Mouse (Mus musculus) MEL (cell line): ENCODE measurements around the gene Fars2. TPM values are rescaled to one million over a fixed set of nuclear protein-coding genes. Genes with fewer than 3 reads are reported as not detected.

Experiments used
- DNase-seq: peaks from one replicate; pipeline ENCODE4 v3.0.0; 2011; ENCODE audit warnings: low read depth, low spot score
- H3K27ac ChIP-seq: 2 replicates; pipeline ENCODE4 v1.5.1; 2012; ENCODE audit warnings: low read depth, mild to moderate bottlenecking, control low read depth, low read length, moderate library complexity; ENCODE audit not compliant: control insufficient read depth
- H3K27me3 ChIP-seq, 2 experiments: fragments of 150-350 bp in 1 of 2; sonication (generic) in 1 of 2; 2 replicates each; pipeline ENCODE4 v1.6.1; 2012; ENCODE audit warnings: low read length in 2 of 2, mild to moderate bottlenecking in 2 of 2, improper control_type of control experiment in 1 of 2, moderate library complexity in 1 of 2; ENCODE audit not compliant: insufficient read depth in 2 of 2, control insufficient read depth in 1 of 2
- H3K36me3 ChIP-seq, 2 experiments: 2 replicates each; pipeline ENCODE4 v1.6.1; 2012 to 2014; ENCODE audit warnings: low read length in 2 of 2, improper control_type of control experiment in 1 of 2, inconsistent platforms in 1 of 2, mild to moderate bottlenecking in 1 of 2; ENCODE audit not compliant: insufficient read depth in 2 of 2, control insufficient read depth in 1 of 2
- H3K4me1 ChIP-seq, 2 experiments: fragments of 150-350 bp in 1 of 2; sonication (generic) in 1 of 2; 2 replicates each; pipeline ENCODE4 v1.6.1; 2012; ENCODE audit warnings: low read length in 2 of 2, improper control_type of control experiment in 1 of 2, mild to moderate bottlenecking in 1 of 2; ENCODE audit not compliant: insufficient read depth in 2 of 2, control insufficient read depth in 1 of 2
- H3K4me3 ChIP-seq, 2 experiments: fragments of 150-350 bp in 1 of 2; sonication (generic) in 1 of 2; 2 replicates each; pipeline ENCODE4 v1.5.1; 2012; ENCODE audit warnings: low read depth in 2 of 2, low read length in 2 of 2, mild to moderate bottlenecking in 2 of 2, moderate library complexity in 2 of 2, control low read depth in 1 of 2, improper control_type of control experiment in 1 of 2; ENCODE audit not compliant: control insufficient read depth in 1 of 2, insufficient read depth in 1 of 2
- H3K79me2 ChIP-seq: 2 replicates; pipeline ENCODE4 v1.6.1; 2012; ENCODE audit warnings: mild to moderate bottlenecking, low read length, moderate library complexity; ENCODE audit not compliant: control insufficient read depth, poor library complexity, insufficient read depth
- H3K9ac ChIP-seq: 2 replicates; pipeline ENCODE4 v1.6.1; 2012; ENCODE audit warnings: low read depth, mild to moderate bottlenecking, control low read depth, low read length, moderate library complexity; ENCODE audit not compliant: control insufficient read depth, poor library complexity, severe bottlenecking
- H3K9me3 ChIP-seq: fragments of 150-350 bp; sonication (generic); replicated peaks from 2 replicates; pipeline ENCODE4 v1.6.1; 2012; ENCODE audit warnings: mild to moderate bottlenecking, low read length, improper control_type of control experiment, moderate library complexity; ENCODE audit not compliant: insufficient read depth
- CTCF ChIP-seq, 3 experiments: IDR thresholded peaks in 2 of 3; conservative IDR thresholded peaks in 1 of 3; 2 replicates each; pipeline ENCODE4 v1.5.1; 2011 to 2012; ENCODE audit warnings: low read length in 3 of 3, low read depth in 2 of 3, mild to moderate bottlenecking in 2 of 3, improper control_type of control experiment in 1 of 3, inconsistent platforms in 1 of 3, mixed read lengths in 1 of 3, moderate library complexity in 1 of 3; ENCODE audit not compliant: control insufficient read depth in 1 of 3, insufficient read depth in 1 of 3, poor library complexity in 1 of 3, severe bottlenecking in 1 of 3
- E2F4 ChIP-seq: IDR thresholded peaks from 2 replicates; pipeline ENCODE4 v1.6.1; 2011; ENCODE audit warnings: low read depth, low read length, improper control_type of control experiment, borderline replicate concordance
- ETS1 ChIP-seq: IDR thresholded peaks from 2 replicates; pipeline ENCODE4 v1.6.1; 2012; ENCODE audit warnings: low read depth, mild to moderate bottlenecking, inconsistent platforms, low read length, improper control_type of control experiment, moderate library complexity
- GABPA ChIP-seq: IDR thresholded peaks from 2 replicates; pipeline ENCODE4 v1.6.1; 2012; ENCODE audit warnings: low read depth, mild to moderate bottlenecking, inconsistent platforms, low read length, improper control_type of control experiment, moderate library complexity
- MAFK ChIP-seq: IDR thresholded peaks from 2 replicates; pipeline ENCODE4 v1.6.1; 2011; ENCODE audit warnings: low read depth, mild to moderate bottlenecking, low read length, improper control_type of control experiment, borderline replicate concordance
- MAX ChIP-seq: IDR thresholded peaks from 2 replicates; pipeline ENCODE4 v1.6.1; 2011; ENCODE audit warnings: low read length, improper control_type of control experiment
- MAZ ChIP-seq: IDR thresholded peaks from 2 replicates; pipeline ENCODE4 v1.6.1; 2012; ENCODE audit warnings: low read depth, mild to moderate bottlenecking, inconsistent platforms, low read length, improper control_type of control experiment
- MYB ChIP-seq: IDR thresholded peaks from 2 replicates; pipeline ENCODE4 v1.6.1; 2011; ENCODE audit warnings: mild to moderate bottlenecking, low read depth, low read length, improper control_type of control experiment
- MYC ChIP-seq: IDR thresholded peaks from 2 replicates; pipeline ENCODE4 v1.6.1; 2011; ENCODE audit warnings: low read depth, mild to moderate bottlenecking, low read length, improper control_type of control experiment, moderate library complexity
- POLR2A ChIP-seq, 2 experiments: IDR thresholded peaks; 2 replicates each; pipeline ENCODE4 v1.6.1; 2011 to 2012; ENCODE audit warnings: low read length in 2 of 2, mild to moderate bottlenecking in 2 of 2, control low read depth in 1 of 2, improper control_type of control experiment in 1 of 2, low read depth in 1 of 2, moderate library complexity in 1 of 2; ENCODE audit not compliant: control insufficient read depth in 1 of 2, insufficient read depth in 1 of 2, poor library complexity in 1 of 2
- POLR2AphosphoS5 ChIP-seq: IDR thresholded peaks from 2 replicates; pipeline ENCODE4 v1.6.1; 2012; ENCODE audit warnings: low read depth, borderline replicate concordance, mild to moderate bottlenecking, inconsistent platforms, low read length, moderate library complexity, mixed read lengths
- RAD21 ChIP-seq: IDR thresholded peaks from 2 replicates; pipeline ENCODE4 v1.6.1; 2011; ENCODE audit warnings: mild to moderate bottlenecking, low read depth, low read length, improper control_type of control experiment
- SIN3A ChIP-seq: IDR thresholded peaks from 2 replicates; pipeline ENCODE4 v1.6.1; 2012; ENCODE audit warnings: low read length, improper control_type of control experiment, inconsistent platforms
- TAL1 ChIP-seq: IDR thresholded peaks from 2 replicates; pipeline ENCODE4 v1.6.1; 2012; ENCODE audit warnings: mild to moderate bottlenecking, inconsistent platforms, low read length, moderate library complexity, mixed read lengths
- USF1 ChIP-seq: IDR thresholded peaks from 2 replicates; pipeline ENCODE4 v1.6.1; 2014; ENCODE audit warnings: low read depth, mild to moderate bottlenecking, inconsistent platforms, low read length, improper control_type of control experiment, moderate library complexity
- ZC3H11A ChIP-seq: IDR thresholded peaks from 2 replicates; pipeline ENCODE4 v1.6.1; 2012; ENCODE audit warnings: low read depth, mild to moderate bottlenecking, inconsistent platforms, low read length, improper control_type of control experiment
- ZKSCAN1 ChIP-seq: IDR thresholded peaks from 2 replicates; pipeline ENCODE4 v1.6.1; 2012; ENCODE audit warnings: low read depth, mild to moderate bottlenecking, inconsistent platforms, low read length, improper control_type of control experiment, moderate library complexity
- ZMIZ1 ChIP-seq: IDR thresholded peaks from 2 replicates; pipeline ENCODE4 v1.6.1; 2012; ENCODE audit warnings: low read depth, mild to moderate bottlenecking, inconsistent platforms, low read length, improper control_type of control experiment, moderate library complexity
- polyA plus RNA-seq, 2 experiments: library from polyadenylated mRNA; stranded (reverse) in 1 of 2; unstranded in 1 of 2; fragments of >175 nt in 1 of 2; fragments of >200 nt in 1 of 2; gene quantifications; 2 replicates each; pipeline versions ENCODE4 v1.2.1 to v1.2.4; 2012; ENCODE audit warnings: low replicate concordance in 2 of 2, low read depth in 1 of 2; ENCODE audit not compliant: insufficient read length in 2 of 2, insufficient read depth in 1 of 2, missing spikeins in 1 of 2
- total RNA-seq: library from RNA; depleted of rRNA; stranded (reverse); fragments of 300-350 nt; gene quantifications from 2 replicates; pipeline ENCODE4 v1.2.3, GENCODE M21; 2012

The Fars2 gene
- total and polyA plus RNA-seq, 3 experiments: 32.6 to 39.2 TPM; not detected in 1

DNA sequence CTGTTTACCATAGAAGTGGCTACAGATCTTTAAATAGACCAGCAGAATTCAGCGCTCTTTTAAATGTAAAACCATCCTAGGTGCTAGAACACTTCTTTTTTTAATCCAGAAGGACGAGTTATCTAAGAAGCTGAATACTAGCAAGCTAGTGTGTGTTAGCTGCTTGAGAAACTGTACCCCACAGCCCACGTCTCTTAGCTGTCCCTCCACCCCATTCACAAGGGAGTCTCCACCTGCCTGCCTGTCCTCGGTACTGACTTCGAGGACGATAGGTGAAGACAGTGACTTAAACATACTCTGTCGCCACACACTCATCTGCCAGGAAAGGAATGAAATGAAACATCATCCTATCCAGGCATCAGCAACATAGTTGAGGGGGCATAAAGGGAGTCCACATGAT is 386.8 kb downstream of the Fars2 start:
- Histone ChIP-seq H3K9me3 (no peaks in the 10 kb centered on the region), H3K79me2 (no peaks in the 10 kb centered on the region), H3K27me3 (no peaks in the 10 kb centered on the region), H3K9ac (no peak overlapping the region), H3K4me3 (no peak overlapping the region), H3K36me3 (no peaks in the 10 kb centered on the region)
- TF ChIP-seq POLR2AphosphoS5: no peak
- no peak for TF ChIP-seq MYB
- no peak for TF ChIP-seq SIN3A
- TF ChIP-seq MAX: no peak
- TF ChIP-seq ZMIZ1: no peak
- TF ChIP-seq GABPA: no peak
- TF ChIP-seq ZKSCAN1: no peak
- no peak for TF ChIP-seq MYC
- no peak for TF ChIP-seq E2F4
- TF ChIP-seq CTCF (IDR thresholded peaks at IDR 0.05 in 2 of 3, conservative IDR thresholded peaks at IDR 0.05 in 1 of 3; ENCODE audit: control insufficient read depth in 1 of 3, insufficient read depth in 1 of 3, low read depth in 2 of 3, low read length in 3 of 3, poor library complexity in 1 of 3, severe bottlenecking in 1 of 3): no peak
- TF ChIP-seq ZC3H11A: no peak
- TF ChIP-seq, all 39 proteins: peak for 0
- Histone ChIP-seq H3K27ac (no peak overlapping the region), H3K4me1 (no peaks in the 10 kb centered on the region)
- no peak for DNase-seq

GRCm38 (mm10) chr13:36505730-36506129 is 388.5 kb downstream of the Fars2 start:
- no peaks in the 10 kb centered on the region for H3K9me3 ChIP-seq

DNA sequence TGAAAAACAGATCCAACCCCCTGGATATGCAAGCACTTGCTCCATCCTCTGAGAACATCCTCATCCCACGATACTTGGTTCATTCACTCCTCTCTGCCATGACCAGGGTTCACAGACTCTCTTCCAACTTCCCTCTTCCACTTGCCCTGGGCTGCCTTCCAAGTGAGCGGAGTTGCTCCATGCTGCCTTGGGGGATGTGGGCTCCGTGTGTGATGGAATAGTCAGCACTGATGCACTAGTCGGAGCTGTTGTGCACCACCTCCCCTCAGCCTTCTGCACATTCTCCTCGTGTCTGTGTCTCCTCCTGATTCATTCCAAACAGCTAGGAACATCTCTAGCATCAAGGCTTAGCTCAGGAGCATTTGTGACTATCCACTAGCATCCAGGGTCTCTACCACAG is 389.1 kb downstream of the Fars2 start:
- Histone ChIP-seq H3K4me1 (no peaks in the 10 kb centered on the region), H3K9ac (no peak overlapping the region), H3K27ac (no peak overlapping the region), H3K36me3 (no peaks in the 10 kb centered on the region), H3K79me2 (no peaks in the 10 kb centered on the region), H3K27me3 (no peaks in the 10 kb centered on the region), H3K9me3 (no peaks in the 10 kb centered on the region), H3K4me3 (no peak overlapping the region)
- DNase-seq: no peak
- TF ChIP-seq GABPA: no peak
- TF ChIP-seq MAX: no peak
- no peak for TF ChIP-seq POLR2A (IDR thresholded peaks at IDR 0.05; ENCODE audit: control insufficient read depth in 1 of 2, insufficient read depth in 1 of 2, low read depth in 1 of 2, low read length in 2 of 2, poor library complexity in 1 of 2)
- no peak for TF ChIP-seq USF1
- TF ChIP-seq ZC3H11A: no peak
- TF ChIP-seq ETS1: no peak

More at GRCm38 (mm10) chr13:36505730-36506129, 388.5 kb downstream of the Fars2 start:
- no peaks in the 10 kb centered on the region for H3K79me2 ChIP-seq
- TF ChIP-seq MAZ (no peak), RAD21 (no peak), TAL1 (no peak), MYC (no peak), MAFK (no peak), MAX (no peak)
- TF ChIP-seq, all 39 proteins: peak for 0
- Histone ChIP-seq H3K4me1 (no peaks in the 10 kb centered on the region), H3K27me3 (no peaks in the 10 kb centered on the region), H3K36me3 (no peaks in the 10 kb centered on the region), H3K9ac (no peak overlapping the region), H3K27ac (no peak overlapping the region), H3K4me3 (no peak overlapping the region)
- no peak for DNase-seq
